Mouse (Mus musculus): Measurements from ENCODE around the gene Ryr2. TPM values are rescaled to one million over a fixed set of nuclear protein-coding genes. Genes with fewer than 3 reads are reported as not detected.

The Ryr2 gene
- total RNA-seq, 2 experiments from 2014 or later: 200 to 212 TPM

DNA sequence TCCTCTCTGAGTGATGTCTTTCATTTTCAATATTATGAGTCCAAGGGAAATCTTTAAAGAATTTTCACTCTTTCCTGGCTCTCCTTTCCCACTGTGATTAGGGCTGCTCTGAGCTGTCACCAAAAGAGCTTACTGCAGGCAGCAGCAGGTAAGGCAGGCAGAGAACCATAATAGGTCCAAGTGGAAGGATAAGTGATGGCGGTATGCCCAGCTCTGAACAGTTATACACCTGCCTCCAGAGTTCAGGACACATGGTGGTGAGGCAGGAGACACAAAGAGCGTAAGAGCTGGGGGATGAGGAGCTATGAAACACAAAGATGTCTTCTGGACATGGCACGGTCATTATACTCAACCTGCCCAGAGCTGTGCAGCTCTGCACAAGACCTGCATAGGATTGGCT, 215.0 kb downstream of the Ryr2 start:
- intact Hi-C loops (cut with DNase I): no loop called here
- TF ChIP-seq CTCF (IDR thresholded peaks at IDR 0.05): no peak
- H3K4me3 ChIP-seq: no peak overlapping the region
- DNase-seq (ENCODE audit: extremely low spot score in 1 of 2, low spot score in 2 of 2): no peak
- H3K27ac ChIP-seq: peak overlapping the region; percentile 45; the same call in 1 of the 2 replicates

GRCm38 (mm10) chr13:11891115-11891514, 215.6 kb downstream of the Ryr2 start:
- intact Hi-C loops (cut with DNase I): no loop called here
- no peak for TF ChIP-seq CTCF (IDR thresholded peaks at IDR 0.05)
- no peak for DNase-seq (ENCODE audit: extremely low spot score in 1 of 2, low spot score in 2 of 2)
- Histone ChIP-seq H3K27ac (peak overlapping the region; percentile 45), H3K4me3 (no peak overlapping the region)

DNA sequence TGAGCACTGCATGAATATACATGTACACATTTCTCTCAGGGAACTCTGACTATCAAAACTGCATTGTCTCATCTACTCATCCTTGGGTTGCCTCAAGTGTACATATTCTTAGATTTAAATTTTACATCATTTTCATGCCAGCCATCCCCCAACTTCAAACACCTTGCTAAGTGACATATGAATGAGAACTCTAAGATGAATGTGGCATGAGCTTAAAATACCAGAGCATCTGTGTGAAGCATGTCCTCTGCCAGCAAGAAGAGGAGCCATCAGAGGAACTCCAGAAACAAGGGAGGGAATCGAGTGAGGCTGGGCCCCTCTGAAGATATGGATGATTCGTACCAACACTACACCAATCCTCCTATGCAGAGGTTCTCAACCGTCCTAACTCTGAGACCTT, 222.6 kb downstream of the Ryr2 start:
- TF ChIP-seq CTCF (IDR thresholded peaks at IDR 0.05): no peak
- no peak overlapping the region for H3K27ac ChIP-seq
- intact Hi-C loops (cut with DNase I): loop anchor here (5.0 kb wide), 1 partner anchor 118 kb away; no protein-coding TSS in a partner anchor
- no peak for DNase-seq (ENCODE audit: extremely low spot score in 1 of 2, low spot score in 2 of 2)
- H3K4me3 ChIP-seq: no peak overlapping the region

GRCm38 (mm10) chr13:11882359-11882758, 224.4 kb downstream of the Ryr2 start:
- intact Hi-C loops (cut with DNase I): loop anchor here (5.0 kb wide), 1 partner anchor 120 kb away; no protein-coding TSS in a partner anchor
- no peak for TF ChIP-seq CTCF (IDR thresholded peaks at IDR 0.05)
- H3K27ac ChIP-seq: no peak overlapping the region
- DNase-seq (ENCODE audit: extremely low spot score in 1 of 2, low spot score in 2 of 2): no peak
- no peak overlapping the region for H3K4me3 ChIP-seq

- no peak for TF ChIP-seq CTCF (IDR thresholded peaks at IDR 0.05)
- no peak overlapping the region for H3K4me3 ChIP-seq
- intact Hi-C loops (cut with DNase I): loop anchor here (5.0 kb wide), 1 partner anchor 122 kb away; no protein-coding TSS in a partner anchor
- H3K27ac ChIP-seq: no peak overlapping the region
- DNase-seq (ENCODE audit: extremely low spot score in 1 of 2, low spot score in 2 of 2): no peak
These were observed 226.1 kb downstream of the Ryr2 start for GRCm38 (mm10) chr13:11880503-11881227.

GRCm38 (mm10) chr13:11879037-11879436, 227.7 kb downstream of the Ryr2 start:
- intact Hi-C loops (cut with DNase I): no loop called here
- DNase-seq (ENCODE audit: extremely low spot score in 1 of 2, low spot score in 2 of 2): no peak
- Histone ChIP-seq H3K4me3 (no peak overlapping the region), H3K27ac (no peak overlapping the region)
- no peak for TF ChIP-seq CTCF (IDR thresholded peaks at IDR 0.05)

DNA sequence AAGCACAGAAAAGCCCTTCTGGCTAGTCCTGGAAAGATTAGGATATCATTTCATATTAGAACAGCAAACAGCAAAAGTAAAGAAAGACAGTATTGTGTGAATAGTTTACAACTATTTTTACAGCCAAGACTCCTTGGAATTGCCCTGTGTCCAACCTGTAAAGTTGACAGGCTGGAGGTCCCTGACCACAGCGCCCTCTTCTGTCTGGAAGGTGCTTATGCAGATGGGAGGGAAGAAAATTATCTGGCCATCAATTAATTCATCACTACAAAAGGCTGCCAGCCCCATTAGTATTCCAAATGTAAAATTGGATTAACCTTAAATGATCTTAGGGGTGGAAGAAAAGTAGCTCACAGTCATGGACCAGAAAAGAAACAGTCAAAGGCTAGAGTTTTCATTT, 231.9 kb downstream of the Ryr2 start:
- Histone ChIP-seq H3K27ac (no peak overlapping the region), H3K4me3 (no peak overlapping the region)
- intact Hi-C loops (cut with DNase I): no loop called here
- DNase-seq (ENCODE audit: extremely low spot score in 1 of 2, low spot score in 2 of 2): no peak
- TF ChIP-seq CTCF (IDR thresholded peaks at IDR 0.05): peak; percentile 46

DNA sequence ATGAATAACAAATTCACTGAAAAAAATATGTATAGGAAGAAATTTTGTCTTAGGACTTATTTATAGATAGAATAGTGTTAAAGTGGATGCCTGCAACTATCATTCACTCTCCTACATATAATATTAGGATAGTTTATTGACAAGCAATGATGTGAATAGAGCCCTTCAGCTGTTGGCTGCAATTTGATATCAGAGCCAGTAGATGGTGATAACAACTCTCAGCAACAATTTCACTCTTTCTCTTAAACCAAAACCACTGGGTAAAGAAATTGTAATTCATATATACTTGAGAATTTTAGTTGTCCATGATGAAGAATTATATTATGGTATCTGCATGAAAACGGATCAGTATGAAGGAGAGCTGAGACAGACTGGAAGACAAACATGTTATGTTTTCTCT, 236.8 kb downstream of the Ryr2 start:
- TF ChIP-seq CTCF (IDR thresholded peaks at IDR 0.05): peak; percentile 45

GRCm38 (mm10) chr13:11869486-11869885, 237.3 kb downstream of the Ryr2 start:
- TF ChIP-seq CTCF (IDR thresholded peaks at IDR 0.05): no peak
- H3K4me3 ChIP-seq: no peak overlapping the region
- no peak for DNase-seq (ENCODE audit: extremely low spot score in 1 of 2, low spot score in 2 of 2)
- H3K27ac ChIP-seq: no peak overlapping the region
- intact Hi-C loops (cut with DNase I): loop anchor here (5.0 kb wide), 1 partner anchor 233 kb away; no protein-coding TSS in a partner anchor

More for the DNA sequence above, 236.8 kb downstream of the Ryr2 start:
- intact Hi-C loops (cut with DNase I): loop anchor here (5.0 kb wide), 1 partner anchor 232 kb away; no protein-coding TSS in a partner anchor
- no peak for DNase-seq (ENCODE audit: extremely low spot score in 1 of 2, low spot score in 2 of 2)
- Histone ChIP-seq H3K27ac (no peak overlapping the region), H3K4me3 (no peak overlapping the region)

DNA sequence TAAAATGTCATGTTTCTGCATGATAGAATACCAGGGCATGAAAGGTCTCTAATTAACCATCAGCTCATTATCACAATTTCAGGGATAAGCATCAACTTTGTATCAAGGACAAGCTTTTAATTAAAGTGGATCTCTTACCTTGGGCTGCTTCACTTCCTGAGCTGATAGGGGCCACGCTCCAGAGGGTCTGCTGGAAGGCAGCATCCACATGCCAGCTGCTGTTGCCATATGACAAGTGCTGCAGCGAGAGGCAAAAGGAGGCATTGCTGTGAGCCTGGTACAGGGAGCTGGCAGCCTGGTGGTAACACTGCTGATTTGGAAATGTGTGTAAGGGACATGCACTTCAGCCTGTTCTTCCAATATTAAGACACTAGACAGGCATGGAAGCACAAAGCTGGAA, 237.8 kb downstream of the Ryr2 start:
- intact Hi-C loops (cut with DNase I): loop anchor here (5.0 kb wide), 1 partner anchor 233 kb away; no protein-coding TSS in a partner anchor
- H3K4me3 ChIP-seq: no peak overlapping the region
- no peak for DNase-seq (ENCODE audit: extremely low spot score in 1 of 2, low spot score in 2 of 2)
- no peak overlapping the region for H3K27ac ChIP-seq
- no peak for TF ChIP-seq CTCF (IDR thresholded peaks at IDR 0.05)

GRCm38 (mm10) chr13:11868056-11868455, 238.7 kb downstream of the Ryr2 start:
- H3K4me3 ChIP-seq: no peak overlapping the region
- no peak overlapping the region for H3K27ac ChIP-seq
- TF ChIP-seq CTCF (IDR thresholded peaks at IDR 0.05): no peak
- no peak for DNase-seq (ENCODE audit: extremely low spot score in 1 of 2, low spot score in 2 of 2)
- intact Hi-C loops (cut with DNase I): loop anchor here (5.0 kb wide), 1 partner anchor 234 kb away; no protein-coding TSS in a partner anchor

DNA sequence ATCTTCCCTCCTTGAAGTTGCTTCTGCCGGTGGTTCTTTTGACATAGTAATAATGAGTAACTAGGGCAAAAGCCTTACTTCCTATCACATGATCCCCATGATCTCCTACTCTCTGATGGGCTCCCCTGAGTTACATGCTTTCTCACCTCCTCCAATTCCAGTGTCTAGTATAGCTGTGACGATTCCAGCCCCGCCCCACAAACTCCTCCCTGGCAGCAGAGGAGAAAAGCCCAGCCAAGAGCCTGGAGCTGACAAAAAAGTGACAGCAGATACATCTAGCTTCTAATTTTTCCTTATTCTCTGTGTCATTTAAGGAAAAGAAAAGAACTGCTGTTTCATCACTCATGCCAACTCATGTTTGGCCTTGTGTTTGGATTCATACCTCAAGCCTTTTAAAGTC, 241.5 kb downstream of the Ryr2 start:
- intact Hi-C loops (cut with DNase I): loop anchor here (5.0 kb wide), 1 partner anchor 237 kb away; no protein-coding TSS in a partner anchor
- no peak for DNase-seq (ENCODE audit: extremely low spot score in 1 of 2, low spot score in 2 of 2)
- Histone ChIP-seq H3K27ac (no peak overlapping the region), H3K4me3 (no peak overlapping the region)
- TF ChIP-seq CTCF (IDR thresholded peaks at IDR 0.05): no peak

- no peak overlapping the region for H3K27ac ChIP-seq
- no peak overlapping the region for H3K4me3 ChIP-seq
- no peak for TF ChIP-seq CTCF (IDR thresholded peaks at IDR 0.05)
- no peak for DNase-seq (ENCODE audit: extremely low spot score in 1 of 2, low spot score in 2 of 2)
- intact Hi-C loops (cut with DNase I): no loop called here
These were observed 255.1 kb downstream of the Ryr2 start for GRCm38 (mm10) chr13:11851691-11852090.

Data from left cerebral cortex, adult 2 months (tissue).